Mouse (Mus musculus) adrenal gland, adult 2 months (tissue): ENCODE measurements around the gene Polr2b. TPM values are rescaled to one million over a fixed set of nuclear protein-coding genes. Genes with fewer than 3 reads are reported as not detected.

Experiments
- DNase-seq: peaks from one replicate; pipeline ENCODE4 v3.0.0; 2021
- microRNA-seq, 2 experiments: library from miRNA; unstranded; fragments of <30 nt; microRNA quantifications; one replicate each; pipeline ENCODE4 v1.2.0; 2021
- polyA plus RNA-seq: library from polyadenylated mRNA; depleted of rRNA; stranded (reverse); fragments of >200 nt; gene quantifications from 2 replicates; pipeline ENCODE4 v1.2.3, GENCODE M21; 2012; rRNA removed
- total RNA-seq, 2 experiments: library from RNA; stranded (reverse); gene quantifications; 2 replicates each; pipeline ENCODE4 v1.2.3; 2021

Gene Polr2b
- total and polyA plus RNA-seq, 3 experiments = 37.6 to 95.1 (median 67.5) TPM

- DNase-seq = no peak
Observed at GRCm38 (mm10) chr5:77386596-77387413, 76.9 kb downstream of the Polr2b start.

- DNase-seq = no peak
Observed at GRCm38 (mm10) chr5:77387414-77387704, 77.4 kb downstream of the Polr2b start.

GRCm38 (mm10) chr5:77388359-77388758 lies 78.4 kb downstream of the Polr2b start:
- DNase-seq = no peak

- no peak for DNase-seq
Observed at GRCm38 (mm10) chr5:77390272-77390671, 80.3 kb downstream of the Polr2b start.

- no peak for DNase-seq
Observed at GRCm38 (mm10) chr5:77393094-77393619, 83.2 kb downstream of the Polr2b start.

GRCm38 (mm10) chr5:77393990-77394618 lies 84.2 kb downstream of the Polr2b start:
- DNase-seq = peak; percentile 61

- no peak for DNase-seq
Observed at GRCm38 (mm10) chr5:77398285-77399057, 88.5 kb downstream of the Polr2b start.

Small RNA genes within 50 kb of the gene (microRNA-seq; reads per million reads assigned to microRNA genes)
- gene Mir5098 = 0 reads per million in 2 experiments

Other genes starting within 250 kb of the Polr2b start
- 1 to 10 TPM; 1.8 to 3.4 TPM for gene Hopx, start 195.0 kb upstream of the Polr2b start, total RNA-seq
- 4.0 and 8.8 TPM in 2 replicates for gene Hopx, start 195.0 kb upstream of the Polr2b start, polyA plus RNA-seq
- gene Spink2, start 98.7 kb upstream of the Polr2b start, total RNA-seq = under 1 TPM in 1 of 2 experiments, not detected in 1; 0.52 TPM
- 0.20 TPM in 1 of 2 replicates, not detected in the other for gene Spink2, start 98.7 kb upstream of the Polr2b start, polyA plus RNA-seq
- gene Rest, start 44.7 kb upstream of the Polr2b start, total RNA-seq = 10 to 100 TPM; 18.9 to 19.6 TPM
- 6.9 and 7.8 TPM in 2 replicates for gene Rest, start 44.7 kb upstream of the Polr2b start, polyA plus RNA-seq
- gene Noa1, start 63 bp upstream of the Polr2b start, total RNA-seq = 10 to 100 TPM; 28.7 to 29.5 TPM
- gene Noa1, start 63 bp upstream of the Polr2b start, polyA plus RNA-seq = 30.2 and 31.6 TPM in 2 replicates
- 100 to 1,000 TPM; 651 to 852 TPM for gene Igfbp7, start 97.9 kb downstream of the Polr2b start, total RNA-seq
- gene Igfbp7, start 97.9 kb downstream of the Polr2b start, polyA plus RNA-seq = 5,575 and 9,689 TPM in 2 replicates